Mouse (Mus musculus) liver, embryonic 16.5 days (tissue): ENCODE measurements around the gene Synj2. TPM values are rescaled to one million over a fixed set of nuclear protein-coding genes. Genes with fewer than 3 reads are reported as not detected.

ENCODE experiments used
- ATAC-seq: fragments of 200-750 bp; cut with Nextera tagmentation; 2 replicates; pipeline ENCODE4 v1.8.0; 2017; ENCODE audit warnings: low read depth, mild to moderate bottlenecking, moderate number of reproducible peaks, moderate library complexity
- H3K27ac ChIP-seq: fragments of 300-500 bp; sonication (generic); 2 replicates; pipeline ENCODE4 v1.5.1; 2014; ENCODE audit warnings: mild to moderate bottlenecking, low read length
- H3K27me3 ChIP-seq: fragments of 300-500 bp; sonication (generic); 2 replicates; pipeline ENCODE4 v1.6.1; 2014; ENCODE audit warnings: low read depth, low read length, mixed read lengths; ENCODE audit not compliant: control insufficient read depth, insufficient read depth
- H3K36me3 ChIP-seq: fragments of 300-500 bp; sonication (generic); 2 replicates; pipeline ENCODE4 v1.6.1; 2014; ENCODE audit warnings: mild to moderate bottlenecking; ENCODE audit not compliant: control insufficient read depth, insufficient read depth
- H3K4me1 ChIP-seq: fragments of 300-500 bp; sonication (generic); 2 replicates; pipeline ENCODE4 v1.6.1; 2014; ENCODE audit warnings: low read depth, low read length, mixed read lengths; ENCODE audit not compliant: control insufficient read depth
- H3K4me2 ChIP-seq: fragments of 300-500 bp; sonication (generic); 2 replicates; pipeline ENCODE4 v1.6.1; 2014; ENCODE audit warnings: low read depth, low read length, mixed read lengths
- H3K4me3 ChIP-seq: fragments of 300-500 bp; sonication (generic); 2 replicates; pipeline ENCODE4 v1.5.1; 2014; ENCODE audit warnings: low read depth, mild to moderate bottlenecking, low read length
- H3K9ac ChIP-seq: fragments of 300-500 bp; sonication (generic); 2 replicates; pipeline ENCODE4 v1.6.1; 2014; ENCODE audit warnings: low read depth, low read length
- H3K9me3 ChIP-seq: fragments of 300-500 bp; sonication (generic); replicated peaks from 2 replicates; pipeline ENCODE4 v1.6.1; 2016; ENCODE audit warnings: low read length; ENCODE audit not compliant: control insufficient read depth
- WGBS: fragments of 180-500 bp; shearing (Covaris S2); extraction: QIAGEN DNeasy Blood & Tissue Kit; methylation state at CpG from one replicate; pipeline ENCODE4 v1.1.7; 2014; ENCODE audit not compliant: insufficient replicate concordance; 5-methylcytosine and 5-hydroxymethylcytosine counted together
- polyA plus RNA-seq: library from polyadenylated mRNA; unstranded; fragments of >200 nt; fragmentation: Nextera tagmentation; extraction: Ambion mirVana; gene quantifications from 2 replicates; pipeline ENCODE4 v1.2.1, GENCODE M21; 2015

Synj2 gene
- polyA plus RNA-seq, 1 experiment from 2014 or later: 3.0 TPM

GRCm38 (mm10) chr17:5942156-5942555, 1.1 kb downstream of the Synj2 start:
- Histone ChIP-seq H3K9me3 (no peaks in the 10 kb centered on the region), H3K36me3 (no peaks in the 10 kb centered on the region), H3K4me1 (no peaks in the 10 kb centered on the region; the same call in none of the 2 replicates), H3K9ac (no peak overlapping the region), H3K4me2 (peak overlapping the region; percentile 59), H3K27me3 (peaks cover 22% of the 10 kb centered on the region), H3K27ac (no peak overlapping the region), H3K4me3 (peak overlapping the region; percentile 68)
- no peak for ATAC-seq
- WGBS: 52% methylated on average over 3 of the region's 3 CpGs

- Histone ChIP-seq H3K4me3 (no peak overlapping the region), H3K4me2 (no peak overlapping the region), H3K27ac (no peak overlapping the region), H3K9ac (no peak overlapping the region), H3K4me1 (no peaks in the 10 kb centered on the region; the same call in none of the 2 replicates), H3K27me3 (peaks cover 22% of the 10 kb centered on the region), H3K9me3 (no peaks in the 10 kb centered on the region), H3K36me3 (no peaks in the 10 kb centered on the region)
- 40% methylated on average over 1 of the region's 1 CpGs for WGBS
- no peak for ATAC-seq
Measured at GRCm38 (mm10) chr17:5943053-5943452, 2.0 kb downstream of the Synj2 start.

- H3K27me3 ChIP-seq: peaks cover 3% of the 10 kb centered on the region
- no peak for ATAC-seq
- H3K4me1 ChIP-seq: no peaks in the 10 kb centered on the region
- no peaks in the 10 kb centered on the region for H3K36me3 ChIP-seq
- no peak overlapping the region for H3K9ac ChIP-seq
- no peak overlapping the region for H3K27ac ChIP-seq
- 44% methylated on average over 3 of the region's 3 CpGs for WGBS
- no peaks in the 10 kb centered on the region for H3K9me3 ChIP-seq
- H3K4me3 ChIP-seq: no peak overlapping the region
- no peak overlapping the region for H3K4me2 ChIP-seq
Measured at GRCm38 (mm10) chr17:5947039-5947438, 6.0 kb downstream of the Synj2 start.

DNA sequence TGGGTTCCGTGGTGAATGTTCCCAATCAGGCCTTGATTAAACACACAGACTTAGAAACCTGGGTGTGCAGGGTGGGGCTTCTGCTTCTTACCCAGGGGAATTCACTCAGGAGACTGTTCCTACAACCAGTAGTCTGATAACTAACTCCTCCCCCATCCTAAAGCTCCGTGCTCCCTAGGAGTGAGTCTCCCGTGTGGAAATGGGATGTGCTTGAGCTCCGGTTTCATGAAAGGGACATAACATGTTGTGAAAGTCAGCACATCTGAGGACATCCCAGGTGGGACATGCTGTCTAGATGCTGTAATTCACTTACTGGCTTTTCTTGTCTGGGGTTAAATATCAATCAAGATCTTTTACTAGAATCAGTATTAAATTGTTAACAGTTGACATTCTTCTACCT, 11.4 kb downstream of the Synj2 start:
- ATAC-seq: no peak

GRCm38 (mm10) chr17:5956350-5957000, 15.4 kb downstream of the Synj2 start:
- H3K4me3 ChIP-seq: no peak overlapping the region

More for the DNA sequence above, 11.4 kb downstream of the Synj2 start:
- WGBS: 58% methylated on average over 4 of the region's 4 CpGs
- H3K27me3 ChIP-seq: no peaks in the 10 kb centered on the region
- H3K9me3 ChIP-seq: no peaks in the 10 kb centered on the region
- no peak overlapping the region for H3K4me2 ChIP-seq
- no peaks in the 10 kb centered on the region for H3K36me3 ChIP-seq
- no peak overlapping the region for H3K27ac ChIP-seq
- H3K4me3 ChIP-seq: no peak overlapping the region
- no peaks in the 10 kb centered on the region; the same call in 1 of the 2 replicates for H3K4me1 ChIP-seq
- H3K9ac ChIP-seq: no peak overlapping the region

DNA sequence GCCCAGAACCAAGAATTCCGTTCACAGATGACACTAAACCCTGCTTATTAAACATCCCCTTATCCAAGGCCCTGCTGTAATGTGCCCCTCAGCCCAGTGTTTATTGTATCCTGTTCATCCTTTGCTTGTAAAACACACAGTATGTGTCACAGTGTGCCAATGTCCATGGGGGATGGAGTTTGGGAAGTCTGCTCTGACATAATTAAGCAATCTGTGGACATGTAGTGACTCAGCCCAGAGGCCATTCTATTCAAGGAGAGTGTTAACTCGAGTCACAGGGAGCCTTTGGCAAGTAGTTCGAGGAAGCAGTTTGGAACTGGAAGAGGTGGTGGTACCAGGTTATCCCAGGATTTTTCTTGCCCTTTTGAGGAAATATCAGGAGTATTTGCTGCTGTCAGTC, 16.0 kb downstream of the Synj2 start:
- H3K9me3 ChIP-seq: no peaks in the 10 kb centered on the region
- peak; percentile 72 for ATAC-seq
- no peak overlapping the region for H3K27ac ChIP-seq
- H3K9ac ChIP-seq: no peak overlapping the region
- no peak overlapping the region for H3K4me3 ChIP-seq
- H3K4me1 ChIP-seq: no peaks in the 10 kb centered on the region; the same call in 1 of the 2 replicates
- H3K4me2 ChIP-seq: no peak overlapping the region
- no peaks in the 10 kb centered on the region for H3K27me3 ChIP-seq
- 42% methylated on average over 3 of the region's 3 CpGs for WGBS
- H3K36me3 ChIP-seq: no peaks in the 10 kb centered on the region

More at GRCm38 (mm10) chr17:5956350-5957000, 15.4 kb downstream of the Synj2 start:
- Histone ChIP-seq H3K27me3 (no peaks in the 10 kb centered on the region), H3K9me3 (no peaks in the 10 kb centered on the region), H3K27ac (no peak overlapping the region), H3K4me2 (no peak overlapping the region), H3K4me1 (no peaks in the 10 kb centered on the region; the same call in 1 of the 2 replicates), H3K9ac (no peak overlapping the region), H3K36me3 (no peaks in the 10 kb centered on the region)
- WGBS: 51% methylated on average over 2 of the region's 2 CpGs
- no peak for ATAC-seq

GRCm38 (mm10) chr17:5958229-5958628, 17.1 kb downstream of the Synj2 start:
- WGBS: 65% methylated on average over 5 of the region's 5 CpGs
- peak; percentile 79 for ATAC-seq
- Histone ChIP-seq H3K27ac (no peak overlapping the region), H3K9ac (no peak overlapping the region), H3K27me3 (no peaks in the 10 kb centered on the region), H3K4me1 (no peaks in the 10 kb centered on the region; the same call in 1 of the 2 replicates), H3K4me3 (no peak overlapping the region), H3K4me2 (no peak overlapping the region), H3K9me3 (no peaks in the 10 kb centered on the region), H3K36me3 (no peaks in the 10 kb centered on the region)

- H3K27me3 ChIP-seq: no peaks in the 10 kb centered on the region
- no peaks in the 10 kb centered on the region for H3K36me3 ChIP-seq
- no peak for ATAC-seq
- WGBS: 72% methylated on average over 10 of the region's 10 CpGs
- H3K9me3 ChIP-seq: no peaks in the 10 kb centered on the region
- H3K4me1 ChIP-seq: no peaks in the 10 kb centered on the region; the same call in 1 of the 2 replicates
- no peak overlapping the region for H3K27ac ChIP-seq
- no peak overlapping the region for H3K9ac ChIP-seq
- no peak overlapping the region for H3K4me3 ChIP-seq
- no peak overlapping the region for H3K4me2 ChIP-seq
Measured at GRCm38 (mm10) chr17:5958636-5959035, 17.6 kb downstream of the Synj2 start.

DNA sequence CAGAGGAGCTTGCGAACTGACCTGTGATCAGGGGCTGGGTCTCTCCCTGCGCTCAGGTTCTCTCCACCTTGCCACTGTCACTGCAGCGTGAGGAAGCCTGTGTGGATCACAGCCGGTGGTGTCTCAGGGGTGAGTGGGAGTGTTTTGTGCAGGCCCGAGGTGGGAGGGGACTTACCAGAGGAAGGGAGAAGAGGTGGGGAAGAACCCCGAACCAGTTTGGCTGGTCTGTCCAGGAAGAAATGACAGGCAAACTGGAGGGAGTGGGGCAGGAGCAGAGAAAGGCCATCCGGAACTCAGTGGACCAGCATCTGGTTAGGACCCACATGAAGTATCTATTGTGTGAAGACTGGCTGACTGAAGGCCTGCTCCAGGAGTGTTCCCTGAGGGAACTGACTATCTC, 18.0 kb downstream of the Synj2 start:
- H3K36me3 ChIP-seq: no peaks in the 10 kb centered on the region
- no peak overlapping the region for H3K4me3 ChIP-seq
- WGBS: 55% methylated on average over 7 of the region's 7 CpGs
- ATAC-seq: no peak
- no peak overlapping the region for H3K4me2 ChIP-seq
- H3K27me3 ChIP-seq: no peaks in the 10 kb centered on the region
- H3K9ac ChIP-seq: no peak overlapping the region
- no peaks in the 10 kb centered on the region; the same call in 1 of the 2 replicates for H3K4me1 ChIP-seq
- H3K27ac ChIP-seq: no peak overlapping the region
- no peaks in the 10 kb centered on the region for H3K9me3 ChIP-seq
